Mouse (Mus musculus) cortical plate, adult 2 months (tissue): ENCODE measurements around the gene Ppp2r5a.

Source experiments
- CTCF ChIP-seq: fragments of 200-500 bp; IDR thresholded peaks from 2 replicates; pipeline ENCODE4 v1.5.1; 2011; ENCODE audit warnings: mild to moderate bottlenecking, control low read depth, low read length; ENCODE audit not compliant: insufficient read depth; ENCODE audit errors: extremely low read depth
- POLR2A ChIP-seq: fragments of 200-500 bp; IDR thresholded peaks from 2 replicates; pipeline ENCODE4 v1.6.1; 2011; ENCODE audit warnings: mild to moderate bottlenecking, low read length, control low read depth; ENCODE audit not compliant: insufficient read depth; ENCODE audit errors: extremely low read depth

- TF ChIP-seq POLR2A: peak; percentile 53; the same call in 1 of the 2 replicates
- no peak for TF ChIP-seq CTCF
Observed at GRCm38 (mm10) chr1:191414432-191414831, 11.4 kb upstream of the Ppp2r5a start.
